Mouse (Mus musculus): ENCODE measurements around the gene Tbc1d1. TPM values are rescaled to one million over a fixed set of nuclear protein-coding genes. Genes with fewer than 3 reads are reported as not detected.

Gene Tbc1d1
- polyA plus RNA-seq, 1 experiment from 2014 or later: 38.3 TPM

DNA sequence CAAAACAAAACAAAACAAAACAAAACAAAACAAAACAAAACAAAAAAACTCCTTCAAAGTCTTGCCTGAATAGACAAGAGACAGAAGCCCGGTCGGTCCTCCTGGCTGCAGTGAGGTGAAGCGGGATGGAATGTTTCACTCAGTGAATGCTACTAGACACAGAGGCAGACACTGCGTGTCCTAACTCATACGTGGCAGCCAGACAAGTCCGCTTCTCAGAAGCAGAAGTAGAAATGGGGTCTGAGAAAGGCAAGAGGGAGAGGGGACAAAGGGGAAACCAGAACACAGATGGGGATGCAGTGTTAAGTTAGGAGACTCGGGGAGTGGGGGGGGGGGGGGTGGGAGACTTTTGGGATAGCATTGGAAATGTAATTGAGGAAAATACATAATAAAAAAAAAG, 220.4 kb downstream of the Tbc1d1 start:
- no peaks in the 10 kb centered on the region for H3K9me3 ChIP-seq (replicated peaks)
- no peak for ATAC-seq (ENCODE audit: insufficient number of reproducible peaks, low FRiP score)
- no peaks in the 10 kb centered on the region for H3K36me3 ChIP-seq
- no peak overlapping the region for H3K27ac ChIP-seq (ENCODE audit: poor library complexity, severe bottlenecking)
- H3K4me2 ChIP-seq: no peak overlapping the region
- H3K4me1 ChIP-seq (replicated peaks): peaks cover 30% of the 10 kb centered on the region
- no peaks in the 10 kb centered on the region for H3K27me3 ChIP-seq (replicated peaks)
- no peak overlapping the region for H3K4me3 ChIP-seq
- WGBS: 58% methylated on average over 7 of the region's 7 CpGs
- H3K9ac ChIP-seq: no peak overlapping the region

DNA sequence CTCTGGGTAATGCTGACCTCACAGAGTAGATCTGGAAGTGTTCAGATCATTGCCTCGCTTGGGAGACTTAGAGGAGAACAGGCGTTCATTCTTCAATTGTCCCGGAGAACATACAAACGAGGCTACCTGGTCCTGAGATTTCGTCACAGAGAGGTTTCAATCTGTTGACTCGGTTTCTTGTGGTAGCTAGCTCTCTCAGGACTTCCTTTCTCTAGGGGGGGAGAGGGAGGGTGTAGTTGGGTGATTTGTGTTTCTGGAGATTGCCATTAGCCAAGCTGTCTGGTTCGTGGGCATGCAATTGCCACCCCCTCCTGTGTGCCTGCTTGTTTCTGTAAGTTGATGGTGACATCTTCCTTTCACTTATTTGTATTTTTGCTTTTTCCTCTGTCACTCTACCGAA, 221.6 kb downstream of the Tbc1d1 start:
- Histone ChIP-seq H3K4me3 (no peak overlapping the region), H3K4me2 (no peak overlapping the region), H3K27ac (ENCODE audit: poor library complexity, severe bottlenecking) (no peak overlapping the region), H3K4me1 (replicated peaks) (peaks cover 40% of the 10 kb centered on the region), H3K9me3 (replicated peaks) (no peaks in the 10 kb centered on the region), H3K27me3 (replicated peaks) (no peaks in the 10 kb centered on the region), H3K36me3 (no peaks in the 10 kb centered on the region), H3K9ac (no peak overlapping the region)
- no peak for ATAC-seq (ENCODE audit: insufficient number of reproducible peaks, low FRiP score)
- 76% methylated on average over 8 of the region's 8 CpGs for WGBS

DNA sequence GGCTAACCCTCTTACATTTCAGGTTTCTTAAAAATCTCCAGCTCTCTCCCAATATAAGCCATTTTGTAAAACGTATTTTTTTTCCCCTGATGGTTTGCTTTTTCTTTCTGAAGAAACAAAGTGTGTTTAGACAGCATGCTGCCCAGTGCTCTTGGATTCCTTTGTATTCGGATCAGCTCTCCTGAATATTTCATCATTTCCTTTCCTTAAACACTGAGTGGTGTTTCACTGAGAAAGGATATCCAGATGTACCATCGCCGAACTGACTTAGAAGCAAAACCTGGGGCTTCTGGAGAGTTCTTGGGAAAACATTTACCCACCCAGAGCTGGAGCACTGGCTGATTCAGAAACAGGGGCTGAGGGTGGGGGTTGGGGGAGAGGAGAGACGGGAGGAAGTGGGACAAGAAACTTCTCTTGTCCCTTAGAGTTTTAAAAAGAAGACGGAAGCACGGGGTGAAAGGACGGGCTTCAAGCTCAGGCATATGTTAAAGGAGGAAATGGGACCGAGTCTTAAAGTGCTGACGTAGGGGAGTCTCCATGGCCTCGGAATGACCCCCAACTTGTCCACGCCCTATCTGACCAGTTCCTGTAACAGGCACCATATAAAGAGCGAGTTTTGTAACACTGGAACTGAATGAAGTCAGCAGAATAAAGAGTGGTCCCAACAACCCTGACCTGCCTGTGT, 222.6 kb downstream of the Tbc1d1 start:
- H3K9me3 ChIP-seq (replicated peaks): no peaks in the 10 kb centered on the region
- H3K27ac ChIP-seq (ENCODE audit: poor library complexity, severe bottlenecking): peak overlapping the region; percentile 69
- no peaks in the 10 kb centered on the region for H3K36me3 ChIP-seq
- H3K27me3 ChIP-seq (replicated peaks): no peaks in the 10 kb centered on the region
- 0 out of 2 replicates have a peak overlapping the region, but pooled peaks have one; percentile 19 for H3K4me2 ChIP-seq
- WGBS: 39% methylated on average over 13 of the region's 13 CpGs
- H3K4me3 ChIP-seq: no peak overlapping the region
- no peak overlapping the region for H3K9ac ChIP-seq
- H3K4me1 ChIP-seq (replicated peaks): peaks cover 47% of the 10 kb centered on the region
- ATAC-seq (ENCODE audit: insufficient number of reproducible peaks, low FRiP score): peak; percentile 66

DNA sequence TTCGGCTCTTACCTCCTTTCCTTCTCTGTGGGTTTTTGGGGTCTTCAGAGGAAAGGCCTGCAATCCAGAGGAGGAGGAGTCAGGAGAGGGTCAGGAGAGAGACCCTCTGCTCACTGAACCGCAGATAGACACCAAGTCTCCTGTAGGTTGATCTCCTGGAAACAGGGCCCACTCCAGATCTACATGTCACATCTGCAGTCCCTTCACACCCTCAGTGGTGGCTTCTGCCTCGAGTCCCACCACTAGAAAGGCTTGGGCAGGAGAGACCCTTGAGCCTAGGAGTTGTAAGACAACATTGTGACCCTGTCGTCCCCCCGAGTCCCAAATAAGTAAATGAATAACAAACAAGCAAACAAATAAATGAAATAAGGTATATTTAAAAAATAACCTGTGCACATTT, 223.7 kb downstream of the Tbc1d1 start:
- Histone ChIP-seq H3K4me3 (no peak overlapping the region), H3K4me1 (replicated peaks) (peaks cover 47% of the 10 kb centered on the region), H3K4me2 (no peak overlapping the region), H3K27me3 (replicated peaks) (no peaks in the 10 kb centered on the region), H3K27ac (ENCODE audit: poor library complexity, severe bottlenecking) (no peak overlapping the region), H3K36me3 (no peaks in the 10 kb centered on the region), H3K9me3 (replicated peaks) (no peaks in the 10 kb centered on the region), H3K9ac (no peak overlapping the region)
- 89% methylated on average over 5 of the region's 5 CpGs for WGBS
- no peak for ATAC-seq (ENCODE audit: insufficient number of reproducible peaks, low FRiP score)

DNA sequence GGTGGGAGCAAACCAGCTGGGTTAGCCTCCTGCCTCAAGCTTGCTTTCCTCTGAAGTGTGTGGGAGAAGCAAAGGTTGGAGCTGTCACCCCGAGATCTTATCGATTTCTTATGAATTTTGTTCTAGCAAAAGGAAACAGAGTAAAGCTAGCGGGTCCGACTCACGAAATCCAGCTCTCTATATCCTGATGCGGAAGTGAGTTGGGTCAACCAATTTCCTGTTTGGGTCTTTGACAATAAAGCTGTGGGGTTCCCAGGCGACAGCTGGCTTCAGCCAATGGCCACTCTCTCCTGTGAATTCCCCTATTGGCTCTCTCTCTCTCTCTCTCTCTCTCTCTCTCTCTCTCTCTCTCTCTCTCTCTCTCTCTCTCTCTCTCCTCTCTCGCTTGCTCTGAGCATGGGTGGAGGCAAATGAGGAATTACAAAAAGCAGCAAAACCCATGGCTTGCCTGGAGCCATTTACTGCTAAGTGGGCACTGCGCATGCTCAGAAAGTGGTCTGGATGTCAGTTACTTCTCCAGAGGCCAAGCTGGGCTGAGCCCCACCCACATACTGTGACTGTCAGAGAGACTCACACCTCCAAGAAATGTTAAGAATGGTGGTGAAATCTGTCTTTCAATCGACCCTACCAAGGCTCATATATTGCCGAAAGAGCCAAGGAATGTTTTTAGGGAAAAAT, 224.7 kb downstream of the Tbc1d1 start:
- H3K27me3 ChIP-seq (replicated peaks): no peaks in the 10 kb centered on the region
- no peaks in the 10 kb centered on the region for H3K9me3 ChIP-seq (replicated peaks)
- H3K36me3 ChIP-seq: no peaks in the 10 kb centered on the region
- no peak overlapping the region for H3K4me2 ChIP-seq
- H3K27ac ChIP-seq (ENCODE audit: poor library complexity, severe bottlenecking): no peak overlapping the region
- WGBS: 57% methylated on average over 11 of the region's 11 CpGs
- no peak overlapping the region for H3K9ac ChIP-seq
- no peak overlapping the region for H3K4me3 ChIP-seq
- no peak for ATAC-seq (ENCODE audit: insufficient number of reproducible peaks, low FRiP score)
- peaks cover 44% of the 10 kb centered on the region for H3K4me1 ChIP-seq (replicated peaks)

DNA sequence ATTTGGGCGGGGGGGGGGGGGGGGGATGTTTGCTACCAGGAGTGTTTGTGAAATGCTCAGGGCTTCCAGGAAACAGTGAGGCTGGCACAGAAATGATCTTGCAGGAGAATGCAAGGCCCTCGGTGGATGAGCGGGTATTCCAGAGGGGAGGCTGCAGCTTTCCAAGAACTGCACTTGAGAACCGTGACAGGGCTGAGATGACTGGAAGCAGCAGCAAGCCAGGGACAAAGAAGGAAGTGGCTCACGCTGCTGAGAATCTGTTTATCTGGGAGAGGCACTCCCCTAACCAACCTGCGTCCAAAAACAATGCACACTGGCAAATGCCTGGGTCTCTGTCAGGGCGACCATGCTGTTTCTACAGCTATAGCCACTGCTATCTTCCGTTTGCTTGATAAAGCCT, 225.4 kb downstream of the Tbc1d1 start:
- Histone ChIP-seq H3K4me1 (replicated peaks) (peaks cover 41% of the 10 kb centered on the region), H3K27ac (ENCODE audit: poor library complexity, severe bottlenecking) (peak overlapping the region; percentile 22; the same call in 1 of the 2 replicates), H3K4me2 (peak overlapping the region; percentile 21; the same call in 1 of the 2 replicates), H3K36me3 (no peaks in the 10 kb centered on the region), H3K9ac (peak overlapping the region; percentile 40; the same call in 1 of the 2 replicates), H3K4me3 (no peak overlapping the region), H3K9me3 (replicated peaks) (no peaks in the 10 kb centered on the region), H3K27me3 (replicated peaks) (no peaks in the 10 kb centered on the region)
- ATAC-seq (ENCODE audit: insufficient number of reproducible peaks, low FRiP score): no peak
- WGBS: 10% methylated on average over 8 of the region's 8 CpGs

DNA sequence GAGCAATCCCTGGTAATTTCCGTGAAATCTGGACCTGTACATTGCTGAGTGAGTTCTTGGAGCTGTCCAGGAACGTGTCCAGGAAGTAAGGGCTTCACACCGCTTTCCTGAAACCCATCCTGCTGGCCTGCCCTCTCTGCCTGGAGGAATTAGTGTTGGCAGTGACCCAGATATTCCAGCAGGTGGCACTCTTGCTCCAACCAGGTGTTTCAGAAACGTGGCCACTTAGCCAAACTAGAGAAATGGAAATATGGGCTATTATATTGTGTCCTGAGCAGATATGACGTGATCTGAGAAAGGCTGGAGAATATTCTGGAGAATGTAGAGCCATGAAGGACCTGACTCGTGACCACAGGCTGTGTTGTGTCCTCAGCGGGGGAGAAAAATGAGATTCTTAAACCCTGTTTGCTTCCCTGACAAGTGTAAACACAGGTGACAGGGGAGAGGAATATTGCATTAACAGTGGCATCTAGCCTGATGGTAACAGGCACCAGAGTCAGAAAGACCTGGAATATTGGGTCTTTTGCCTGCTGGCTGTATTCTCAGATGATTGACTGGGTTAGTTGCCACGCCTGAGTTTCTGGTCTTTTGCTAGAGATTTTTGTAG, 226.4 kb downstream of the Tbc1d1 start:
- Histone ChIP-seq H3K4me3 (no peak overlapping the region), H3K9me3 (replicated peaks) (no peaks in the 10 kb centered on the region), H3K4me1 (replicated peaks) (peaks cover 38% of the 10 kb centered on the region), H3K27me3 (replicated peaks) (no peaks in the 10 kb centered on the region), H3K4me2 (no peak overlapping the region), H3K36me3 (no peaks in the 10 kb centered on the region), H3K27ac (ENCODE audit: poor library complexity, severe bottlenecking) (no peak overlapping the region), H3K9ac (no peak overlapping the region)
- peak; percentile 20; the same call in 1 of the 2 replicates for ATAC-seq (ENCODE audit: insufficient number of reproducible peaks, low FRiP score)
- 21% methylated on average over 8 of the region's 8 CpGs for WGBS

DNA sequence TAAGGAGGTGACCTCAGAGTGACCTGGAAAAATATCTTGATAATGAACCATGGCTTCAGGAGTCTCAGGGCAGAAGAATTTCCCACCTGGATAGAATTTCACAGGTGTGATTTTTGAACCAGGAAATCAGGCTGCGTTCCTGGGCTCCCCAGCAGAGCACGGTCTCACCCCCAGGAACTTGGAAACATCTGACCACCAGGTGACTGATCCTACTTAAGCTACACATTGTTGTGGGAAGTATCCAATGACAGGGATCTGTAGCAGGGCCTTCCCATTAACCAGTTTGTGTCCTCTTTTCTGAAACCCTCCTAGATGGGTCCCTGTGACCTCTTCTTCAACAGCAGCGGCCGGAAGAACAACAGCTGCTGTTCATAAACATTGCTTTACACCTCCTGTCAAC, 227.1 kb downstream of the Tbc1d1 start:
- Histone ChIP-seq H3K36me3 (no peaks in the 10 kb centered on the region), H3K9me3 (replicated peaks) (no peaks in the 10 kb centered on the region), H3K4me2 (no peak overlapping the region), H3K4me3 (no peak overlapping the region), H3K27ac (ENCODE audit: poor library complexity, severe bottlenecking) (no peak overlapping the region), H3K27me3 (replicated peaks) (no peaks in the 10 kb centered on the region), H3K9ac (no peak overlapping the region), H3K4me1 (replicated peaks) (peaks cover 38% of the 10 kb centered on the region)
- ATAC-seq (ENCODE audit: insufficient number of reproducible peaks, low FRiP score): no peak
- 75% methylated on average over 4 of the region's 4 CpGs for WGBS

DNA sequence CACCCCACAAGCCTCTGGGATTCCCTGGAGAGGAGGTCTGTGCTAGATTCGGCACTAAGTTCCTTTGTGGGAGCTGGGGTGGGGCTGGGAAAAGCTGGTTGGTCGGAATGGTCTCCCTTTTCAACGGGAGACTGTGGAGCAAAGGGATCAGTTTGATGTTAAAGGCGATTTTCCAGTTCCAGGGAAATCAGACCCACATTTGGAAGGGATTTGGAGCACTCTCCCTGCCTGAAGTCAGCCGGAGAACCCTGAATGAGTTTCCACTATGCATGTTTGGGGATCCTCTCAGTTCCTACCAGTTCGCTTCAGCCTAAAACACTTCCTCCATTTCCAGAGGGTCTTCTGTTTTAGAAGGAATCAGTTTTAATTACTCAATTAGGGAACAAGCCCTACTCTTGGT, 228.4 kb downstream of the Tbc1d1 start:
- H3K36me3 ChIP-seq: no peaks in the 10 kb centered on the region
- H3K27ac ChIP-seq (ENCODE audit: poor library complexity, severe bottlenecking): no peak overlapping the region
- H3K9ac ChIP-seq: no peak overlapping the region
- no peak for ATAC-seq (ENCODE audit: insufficient number of reproducible peaks, low FRiP score)
- WGBS: 71% methylated on average over 6 of the region's 6 CpGs
- H3K4me3 ChIP-seq: no peak overlapping the region
- peaks cover 42% of the 10 kb centered on the region for H3K4me1 ChIP-seq (replicated peaks)
- no peak overlapping the region for H3K4me2 ChIP-seq
- H3K27me3 ChIP-seq (replicated peaks): no peaks in the 10 kb centered on the region
- H3K9me3 ChIP-seq (replicated peaks): no peaks in the 10 kb centered on the region

DNA sequence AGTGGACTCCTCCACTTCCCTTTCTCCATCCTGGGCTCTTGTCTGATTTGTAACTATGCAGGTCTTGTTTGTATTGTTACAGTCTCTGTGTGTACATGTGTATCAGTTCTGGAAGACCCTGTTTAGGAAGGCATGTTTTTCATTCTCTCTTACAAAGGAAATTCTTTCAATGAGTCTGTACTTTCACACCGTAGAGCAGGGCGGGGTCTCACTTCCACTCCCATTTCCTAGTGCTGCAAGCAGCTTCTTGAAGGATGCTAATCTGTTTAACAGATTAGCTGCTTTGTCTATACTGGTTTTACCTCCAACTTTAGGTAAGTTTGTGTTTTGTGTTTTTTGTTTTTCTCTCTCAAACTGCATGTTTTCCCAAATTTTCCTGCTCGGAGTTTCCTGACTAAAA, 230.9 kb downstream of the Tbc1d1 start:
- H3K4me1 ChIP-seq (replicated peaks): peaks cover 36% of the 10 kb centered on the region

DNA sequence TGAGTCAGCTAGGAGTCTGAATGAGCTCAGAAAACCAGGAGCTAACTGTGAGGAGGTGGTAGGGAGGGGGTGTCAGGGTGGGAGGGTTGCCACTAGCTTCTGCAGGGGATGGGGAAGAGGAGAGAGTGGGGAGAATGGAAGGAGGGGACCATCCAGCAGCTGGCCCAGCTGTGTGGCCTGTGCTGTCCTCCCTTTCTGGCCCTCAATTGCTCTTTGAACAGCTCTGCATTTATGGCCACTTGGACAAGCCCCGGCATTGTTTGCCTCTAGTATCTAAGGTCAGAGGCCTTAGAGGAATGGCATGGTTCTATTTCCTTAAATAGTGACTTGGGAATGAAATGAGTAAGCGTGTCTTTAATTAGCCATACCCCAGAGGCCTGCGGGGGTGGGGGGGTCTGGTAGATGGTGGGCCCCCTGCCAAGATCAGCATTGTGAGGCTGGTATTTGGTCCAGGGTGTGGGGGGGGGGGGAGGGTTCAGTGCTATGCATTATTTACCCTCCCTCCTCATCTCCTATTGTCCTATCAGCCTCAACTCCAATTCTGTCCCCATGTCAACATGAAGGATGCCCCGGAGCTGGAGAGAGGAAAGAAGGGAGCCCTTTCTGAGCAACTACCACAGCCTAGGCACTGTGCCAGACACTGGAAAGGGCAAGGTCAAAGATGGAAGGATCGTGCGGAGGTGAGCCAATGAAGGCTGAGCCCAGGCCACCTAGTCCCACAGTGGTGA, 233.3 kb downstream of the Tbc1d1 start:
- Histone ChIP-seq H3K27ac (ENCODE audit: poor library complexity, severe bottlenecking) (peak overlapping the region; percentile 86), H3K27me3 (replicated peaks) (no peaks in the 10 kb centered on the region), H3K4me1 (replicated peaks) (peaks cover 23% of the 10 kb centered on the region), H3K9ac (no peak overlapping the region; the same call in 1 of the 2 replicates), H3K4me2 (peak overlapping the region; percentile 1; the same call in 1 of the 2 replicates), H3K9me3 (replicated peaks) (no peaks in the 10 kb centered on the region), H3K4me3 (no peak overlapping the region), H3K36me3 (no peaks in the 10 kb centered on the region)
- peak; percentile 70 for ATAC-seq (ENCODE audit: insufficient number of reproducible peaks, low FRiP score)
- 17% methylated on average over 6 of the region's 6 CpGs for WGBS

More for the DNA sequence above, 230.9 kb downstream of the Tbc1d1 start:
- no peak overlapping the region for H3K4me3 ChIP-seq
- no peak overlapping the region for H3K27ac ChIP-seq (ENCODE audit: poor library complexity, severe bottlenecking)
- WGBS: 73% methylated on average over 3 of the region's 3 CpGs
- no peaks in the 10 kb centered on the region for H3K36me3 ChIP-seq
- H3K4me2 ChIP-seq: no peak overlapping the region
- H3K9me3 ChIP-seq (replicated peaks): no peaks in the 10 kb centered on the region
- no peaks in the 10 kb centered on the region for H3K27me3 ChIP-seq (replicated peaks)
- no peak overlapping the region for H3K9ac ChIP-seq
- no peak for ATAC-seq (ENCODE audit: insufficient number of reproducible peaks, low FRiP score)
